Comparison of ENCODE assay signal across 9 mouse cellular contexts in the genomic region with DNA sequence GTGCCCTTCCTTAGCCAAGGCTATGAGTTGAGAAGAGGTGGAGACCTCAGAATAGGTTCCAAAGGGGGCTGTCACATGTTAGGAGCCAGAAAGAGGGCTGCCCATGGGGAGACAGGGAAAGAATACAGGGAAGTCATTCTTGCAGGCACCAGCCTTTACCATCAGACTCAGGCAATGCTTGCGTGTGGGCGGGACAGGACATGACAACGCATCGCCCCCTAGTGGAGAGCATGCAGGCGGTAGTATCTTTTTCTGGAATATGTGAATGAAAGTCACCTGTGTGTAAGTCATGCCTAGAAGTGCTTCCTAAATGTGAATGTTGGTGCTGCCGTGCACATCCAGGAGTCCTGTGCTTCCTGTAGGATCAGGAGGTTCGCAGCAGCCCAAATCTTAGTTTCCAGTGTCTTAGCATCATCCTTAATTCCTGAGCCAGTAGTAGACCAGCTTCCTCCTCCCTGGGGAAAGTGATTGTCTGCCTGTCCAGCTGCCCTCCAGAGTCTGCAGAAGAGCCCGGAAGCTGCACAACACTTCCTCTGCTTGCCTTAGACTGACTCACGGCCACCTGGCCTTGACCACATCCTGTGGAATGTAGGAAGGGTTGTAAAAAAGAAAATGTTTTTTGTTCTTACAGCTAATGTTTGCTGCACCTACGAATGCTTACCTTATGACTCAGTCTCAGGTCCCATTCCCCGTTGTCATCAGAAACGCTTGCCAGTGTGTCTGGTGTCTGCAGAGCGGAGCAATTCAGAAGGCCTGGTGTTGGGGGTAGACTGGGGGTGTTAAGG. TPM values are rescaled to one million over a fixed set of nuclear protein-coding genes. Genes with fewer than 3 reads are reported as not detected.
DNase-seq lines count a peak whose midpoint lies in the region; ATAC-seq and TF ChIP-seq lines count a peak whose summit lies in the region.
"Had no signal": no experiment of that assay in that cellular context is flagged by ENCODE, and none has a peak within 500 bp of the region (broad histone marks: within the 10 kb centered on the region; RNA-seq: fewer than 3 reads in every experiment).

No protein-coding gene starts in this region.

- DNase-seq in heart, adult 2 months: peak; percentile 50 to 54
- peak; percentile 53 for DNase-seq in cerebellum, adult 8-10 months
- peak; percentile 81 to 92 for DNase-seq in frontal cortex, adult 2 months (ENCODE audit: extremely low spot score in 1 of 2, low spot score in 1 of 2)
- DNase-seq in left cerebral cortex, postnatal 36 days (ENCODE audit: low spot score in 2 of 2): peak; percentile 72 to 82
- peak; percentile 54 to 59 for DNase-seq in spleen, adult 2 months (ENCODE audit: low read depth in 1 of 2, low spot score in 2 of 2)

- no peak overlapping the region for H3K4me3 ChIP-seq in heart, adult 2 months
- H3K4me3 ChIP-seq in heart, embryonic 12.5 days: no peak overlapping the region
- no peak overlapping the region for H3K4me3 ChIP-seq in intestine, embryonic 15.5 days (replicated peaks)
- no peak overlapping the region for H3K4me3 ChIP-seq in midbrain, embryonic 15.5 days
- H3K4me3 ChIP-seq in spleen, adult 2 months (ENCODE audit: extremely low read depth, insufficient read depth, insufficient read length): no peak overlapping the region

- no peaks in the 10 kb centered on the region for H3K27me3 ChIP-seq in heart, adult 2 months (ENCODE audit: control insufficient read depth, insufficient read depth, low read length)
- no peaks in the 10 kb centered on the region for H3K27me3 ChIP-seq in heart, embryonic 12.5 days (replicated peaks)
- no peaks in the 10 kb centered on the region for H3K27me3 ChIP-seq in intestine, embryonic 15.5 days (replicated peaks)
- no peaks in the 10 kb centered on the region for H3K27me3 ChIP-seq in midbrain, embryonic 15.5 days (replicated peaks)
- H3K27me3 ChIP-seq in spleen, adult 2 months (ENCODE audit: control insufficient read depth, insufficient read depth, low read length): no peaks in the 10 kb centered on the region

- H3K4me2 ChIP-seq in heart, embryonic 12.5 days: no peak overlapping the region
- no peak overlapping the region for H3K4me2 ChIP-seq in intestine, embryonic 15.5 days (replicated peaks)
- H3K4me2 ChIP-seq in midbrain, embryonic 15.5 days: no peak overlapping the region

- TF ChIP-seq EP300 in heart, adult 2 months (IDR thresholded peaks at IDR 0.05; ENCODE audit: insufficient read depth, low read depth, low read length): peak; percentile 40; the same call in 1 of the 2 replicates

- intact Hi-C loops in heart, adult 2 months (cut with DNase I): loop anchor here (1.0 kb wide), 1 partner anchor 133 kb away; no protein-coding TSS in a partner anchor
- intact Hi-C loops in left cerebral cortex, postnatal 36 days (cut with DNase I): no loop called here

- no peaks in the 10 kb centered on the region for H3K36me3 ChIP-seq in heart, adult 2 months (ENCODE audit: control insufficient read depth, insufficient read depth, low read length)
- peaks cover 94% of the 10 kb centered on the region for H3K36me3 ChIP-seq in heart, embryonic 12.5 days
- peaks cover 8% of the 10 kb centered on the region; the same call in 1 of the 2 replicates for H3K36me3 ChIP-seq in intestine, embryonic 15.5 days
- peaks cover 11% of the 10 kb centered on the region for H3K36me3 ChIP-seq in midbrain, embryonic 15.5 days (replicated peaks)
- no peaks in the 10 kb centered on the region for H3K36me3 ChIP-seq in spleen, adult 2 months (ENCODE audit: control insufficient read depth, insufficient read depth, low read length)
- H3K36me3 ChIP-seq: G1E had no signal

- ATAC-seq in heart, embryonic 12.5 days (ENCODE audit: insufficient number of reproducible peaks, low FRiP score): no peak
- ATAC-seq in intestine, embryonic 15.5 days: peak; percentile 80
- peak; percentile 21 for ATAC-seq in midbrain, embryonic 15.5 days (replicated peaks)

- H3K4me1 ChIP-seq in heart, adult 2 months (ENCODE audit: control insufficient read depth, insufficient read depth, low read length): 0 out of 2 replicates have a peak, but pooled peaks cover 1% of the 10 kb centered on the region
- H3K4me1 ChIP-seq in heart, embryonic 12.5 days (replicated peaks): peaks cover 30% of the 10 kb centered on the region
- H3K4me1 ChIP-seq in intestine, embryonic 15.5 days (replicated peaks): 0 out of 2 replicates have a peak, but pooled peaks cover 3% of the 10 kb centered on the region
- H3K4me1 ChIP-seq in midbrain, embryonic 15.5 days: no peaks in the 10 kb centered on the region
- peaks cover 10% of the 10 kb centered on the region; the same call in 1 of the 2 replicates for H3K4me1 ChIP-seq in spleen, adult 2 months (ENCODE audit: control insufficient read depth, insufficient read depth, insufficient read length)

- H3K9me3 ChIP-seq in heart, embryonic 12.5 days (replicated peaks): no peaks in the 10 kb centered on the region
- no peaks in the 10 kb centered on the region for H3K9me3 ChIP-seq in intestine, embryonic 15.5 days
- H3K9me3 ChIP-seq in midbrain, embryonic 15.5 days: no peaks in the 10 kb centered on the region

- no peak overlapping the region for H3K27ac ChIP-seq in heart, adult 2 months
- no peak overlapping the region for H3K27ac ChIP-seq in heart, embryonic 12.5 days (ENCODE audit: poor library complexity, severe bottlenecking)
- H3K27ac ChIP-seq in intestine, embryonic 15.5 days: no peak overlapping the region
- H3K27ac ChIP-seq in midbrain, embryonic 15.5 days: no peak overlapping the region
- peak overlapping the region; percentile 35 for H3K27ac ChIP-seq in spleen, adult 2 months (ENCODE audit: insufficient read depth, low read length)

- H3K9ac ChIP-seq in heart, adult 2 months (ENCODE audit: low read depth, low read length): no peak overlapping the region
- H3K9ac ChIP-seq in heart, embryonic 12.5 days: no peak overlapping the region
- no peak overlapping the region for H3K9ac ChIP-seq in intestine, embryonic 15.5 days
- H3K9ac ChIP-seq in midbrain, embryonic 15.5 days: no peak overlapping the region

- no peaks in the 10 kb centered on the region for H3K79me2 ChIP-seq in heart, adult 2 months (replicated peaks; ENCODE audit: control insufficient read depth, insufficient read depth, low read length)

- WGBS in heart, adult 2 months: 31% methylated on average over 13 of the region's 13 CpGs
- WGBS in heart, embryonic 12.5 days: 43% methylated on average over 13 of the region's 13 CpGs
- 42% methylated on average over 13 of the region's 13 CpGs for WGBS in intestine, embryonic 15.5 days
- whole genome bisulfite sequencing in midbrain, embryonic 15.5 days: 54% methylated on average over 13 of the region's 13 CpGs
- WGBS in spleen, adult 2 months: 8% methylated on average over 13 of the region's 13 CpGs

- peak; percentile 82 for TF ChIP-seq CTCF in heart, adult 2 months (IDR thresholded peaks at IDR 0.05)
- TF ChIP-seq CTCF in spleen, adult 2 months (IDR thresholded peaks at IDR 0.05; ENCODE audit: extremely low read depth, insufficient read depth, insufficient read length, insufficient replicate concordance): peak; percentile 78

- no peak for TF ChIP-seq POLR2A in heart, adult 2 months (IDR thresholded peaks at IDR 0.05; ENCODE audit: insufficient read depth, low read depth, low read length)
- TF ChIP-seq POLR2A in spleen, adult 2 months (IDR thresholded peaks at IDR 0.05; ENCODE audit: low read depth, low read length): no peak

RNA-seq across cellular contexts. Expression of a gene that starts 35.3 kb away (rescaled TPM):
- total RNA-seq in heart, adult 2 months (2021): not detected
- polyA plus RNA-seq in heart, adult 2 months (2012; rRNA removed): not detected in 2 replicates
- 0.20 TPM in 1 of 2 replicates, not detected in the other for polyA plus RNA-seq in heart, embryonic 12.5 days (2016; fragmentation: Nextera tagmentation; extraction: Ambion mirVana)
- polyA plus RNA-seq in frontal cortex, adult 2 months (2012; rRNA removed): not detected in 2 replicates
- polyA plus RNA-seq in intestine, embryonic 15.5 days (2015; fragmentation: Nextera tagmentation; extraction: Ambion mirVana): not detected in 2 replicates
- not detected for total RNA-seq in left cerebral cortex, postnatal 36 days (2021)
- polyA plus RNA-seq in midbrain, embryonic 15.5 days (2015; fragmentation: Nextera tagmentation; extraction: Ambion mirVana): 23.2 and 31.7 TPM in 2 replicates
- polyA plus RNA-seq in spleen, adult 2 months (2012; rRNA removed): not detected in 2 replicates
- polyA plus RNA-seq: G1E had no signal

Comparison
In these comparisons a context has a peak if more than half of its experiments do, and no peak if none do; other contexts are left out.
1. RNA of a gene that starts 35.3 kb away (polyA plus RNA-seq): 23.2 to 31.7 TPM in midbrain, embryonic 15.5 days; 0.20 TPM in heart, embryonic 12.5 days, not detected in intestine, embryonic 15.5 days, not detected in heart, adult 2 months, not detected in frontal cortex, adult 2 months and not detected in spleen, adult 2 months; every median in the first group is over 10 times any median in the second.
2. Peak in every context shown above with its lines, with median percentiles within 50 percentile points of each other: DNase-seq.